Mouse (Mus musculus): ENCODE measurements around the gene Ank2.

- TF ChIP-seq CTCF (IDR thresholded peaks at IDR 0.05; ENCODE audit: extremely low read depth, insufficient read length, insufficient replicate concordance, low read depth, low read length): no peak
- TF ChIP-seq POLR2A (IDR thresholded peaks at IDR 0.05; ENCODE audit: low read depth, low read length): no peak
These were observed 182.4 kb downstream of the Ank2 start for GRCm38 (mm10) chr3:127316717-127317116.

All from small intestine, adult 2 months (tissue).